Mouse (Mus musculus) CD4-positive, CD25-positive, alpha-beta regulatory T cell, adult 4 months (primary cell): Measurements from ENCODE around the gene Lgi4. TPM values are rescaled to one million over a fixed set of nuclear protein-coding genes. Genes with fewer than 3 reads are reported as not detected.

ENCODE experiments used
- ATAC-seq: one replicate; pipeline ENCODE4 v1.8.0; 2017
- polyA plus RNA-seq, 2 experiments: library from polyadenylated mRNA; unstranded; fragments of 100-300 nt; shearing (Covaris generic); gene quantifications; one replicate each; pipeline ENCODE4 v1.2.1; 2017

Lgi4 gene
- polyA plus RNA-seq = not detected

DNA sequence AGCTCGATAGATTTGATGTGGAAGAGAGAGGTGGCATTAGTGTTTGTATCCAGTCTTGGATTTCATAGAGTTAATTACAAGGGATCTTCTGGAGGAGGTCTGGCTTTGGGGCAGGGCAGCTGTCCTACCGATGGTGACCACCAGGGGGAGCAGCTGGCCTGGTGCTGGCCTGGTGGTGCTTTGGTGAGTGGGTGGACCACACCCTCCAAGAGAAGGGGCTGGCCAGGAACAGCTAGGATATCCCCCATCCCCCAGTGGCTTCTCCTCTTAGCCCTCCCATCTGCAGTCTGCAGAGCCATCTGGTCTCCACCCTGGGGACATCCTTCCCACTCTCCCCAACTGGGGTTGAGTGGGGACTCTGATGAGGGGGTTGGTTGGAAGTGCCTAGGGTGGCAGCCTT lies at the start of gene Lgi4:
Lgi4 (plus strand) TSS at position 235 of the 400 bp plus-strand sequence.
- peak; percentile 79 for ATAC-seq

DNA sequence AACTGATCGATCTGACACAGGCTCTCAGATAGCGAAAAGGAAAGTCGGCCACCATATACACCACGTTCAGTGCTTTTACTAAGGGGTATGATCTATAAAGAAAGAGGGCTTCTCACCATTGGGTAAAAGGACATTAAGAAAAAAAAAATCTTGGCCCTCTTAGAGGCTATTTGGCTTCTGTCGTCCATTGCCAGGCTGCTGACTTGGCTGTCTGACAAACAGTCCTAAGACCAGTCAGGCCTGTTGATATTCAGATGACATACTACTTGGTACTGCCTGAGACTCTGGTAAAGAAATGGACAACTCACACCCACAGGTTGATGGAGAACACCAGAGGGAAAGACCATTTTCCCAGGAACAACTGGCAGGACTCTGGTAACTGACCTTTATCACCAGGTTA lies 46.2 kb upstream of the Lgi4 start:
- no peak for ATAC-seq

DNA sequence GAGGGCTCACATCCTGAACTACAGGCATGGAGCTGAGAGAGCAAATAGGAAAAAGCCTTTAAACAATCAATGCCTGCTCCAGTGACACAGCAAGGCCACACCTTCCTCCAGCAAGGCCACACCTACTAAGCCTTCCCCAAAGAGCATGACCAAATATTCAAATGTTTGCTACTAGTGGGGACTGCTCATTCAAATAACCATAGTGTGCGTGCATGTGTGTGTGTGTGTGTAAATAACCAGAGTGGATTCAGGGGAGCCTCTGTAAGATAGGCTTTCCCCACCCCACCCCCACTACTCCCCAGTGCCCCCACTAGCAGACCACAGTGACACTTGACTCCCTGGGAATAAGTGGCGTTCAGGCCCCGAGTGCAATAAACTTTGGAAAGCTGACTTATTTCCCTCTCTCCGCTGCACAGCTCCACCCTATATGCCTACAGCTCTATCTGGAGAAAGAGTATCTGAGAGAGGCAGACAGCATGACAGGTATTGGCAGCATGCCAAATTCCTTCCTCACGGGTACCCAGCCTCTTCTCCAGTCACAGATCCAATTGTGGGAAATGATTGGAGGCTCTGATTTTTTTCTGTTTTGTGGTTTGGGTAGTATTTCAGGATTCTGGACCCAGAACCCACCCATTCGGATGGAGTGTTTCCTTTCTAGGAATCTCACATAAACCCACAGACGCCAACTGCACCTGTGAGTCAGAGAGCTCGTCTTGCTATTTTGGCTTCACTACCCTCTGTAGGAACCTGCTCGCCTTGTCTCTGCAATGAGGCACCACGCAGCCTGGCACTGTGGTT lies 41.8 kb upstream of the Lgi4 start:
- no peak for ATAC-seq

GRCm38 (mm10) chr7:31028609-31029008 lies 30.5 kb upstream of the Lgi4 start:
- no peak for ATAC-seq

- no peak for ATAC-seq
Measured at GRCm38 (mm10) chr7:31030717-31031116, 28.4 kb upstream of the Lgi4 start.

DNA sequence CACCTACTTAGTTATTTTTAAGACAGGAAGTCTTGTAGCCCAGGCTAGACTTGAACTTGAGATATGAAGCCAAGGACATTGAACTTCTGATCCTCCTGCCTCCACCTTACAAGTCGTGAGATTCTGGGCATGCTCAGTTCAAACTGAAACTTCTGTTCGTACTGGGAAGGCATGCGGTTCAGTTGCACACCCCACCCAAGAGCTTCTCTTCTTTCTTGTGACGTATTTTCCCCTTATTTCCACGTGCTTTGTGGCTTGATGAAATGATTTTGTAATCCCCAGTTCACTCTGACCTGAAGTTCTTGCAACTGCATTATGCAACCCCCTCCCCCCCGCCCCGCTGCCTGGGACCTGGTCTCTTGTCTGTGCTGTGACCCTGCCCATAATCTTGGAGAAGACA lies 27.4 kb upstream of the Lgi4 start:
- peak; percentile 18 for ATAC-seq

DNA sequence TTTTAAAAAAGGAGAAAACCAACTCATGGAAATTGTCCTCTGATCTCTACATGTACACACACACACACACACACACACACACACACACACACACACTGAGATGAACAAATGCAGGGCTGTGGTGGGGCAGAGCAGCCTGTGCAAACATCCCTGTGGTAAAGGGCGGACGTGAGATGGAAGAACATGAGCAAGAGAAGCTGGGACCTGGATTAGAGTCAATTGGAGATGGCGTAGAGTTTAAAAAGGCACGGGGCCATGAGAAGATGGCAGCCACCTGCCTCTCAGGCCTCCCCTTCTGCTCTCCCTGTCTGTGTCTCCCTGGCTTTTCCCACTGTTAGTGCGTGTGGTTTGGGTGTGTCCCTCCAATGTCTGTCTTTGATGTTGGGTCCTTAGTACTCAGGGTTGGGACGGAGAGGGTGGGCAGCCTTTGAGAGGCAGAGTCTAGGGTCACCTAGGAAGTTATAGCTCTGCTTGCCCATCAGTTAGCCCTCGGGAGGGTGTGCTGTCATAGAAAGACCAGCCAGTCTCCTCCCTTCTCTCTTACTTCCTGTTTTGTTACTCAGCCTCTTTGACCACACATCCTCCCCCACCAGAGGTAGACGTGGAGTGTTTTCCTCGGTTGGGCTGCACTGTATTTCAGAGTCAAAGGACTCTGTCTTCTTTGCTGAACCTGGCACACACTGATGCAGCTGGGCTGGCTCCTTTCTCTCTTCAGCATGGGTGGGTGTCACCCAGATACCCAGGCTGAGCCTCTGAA lies 25.6 kb upstream of the Lgi4 start:
- peak; percentile 75 for ATAC-seq

DNA sequence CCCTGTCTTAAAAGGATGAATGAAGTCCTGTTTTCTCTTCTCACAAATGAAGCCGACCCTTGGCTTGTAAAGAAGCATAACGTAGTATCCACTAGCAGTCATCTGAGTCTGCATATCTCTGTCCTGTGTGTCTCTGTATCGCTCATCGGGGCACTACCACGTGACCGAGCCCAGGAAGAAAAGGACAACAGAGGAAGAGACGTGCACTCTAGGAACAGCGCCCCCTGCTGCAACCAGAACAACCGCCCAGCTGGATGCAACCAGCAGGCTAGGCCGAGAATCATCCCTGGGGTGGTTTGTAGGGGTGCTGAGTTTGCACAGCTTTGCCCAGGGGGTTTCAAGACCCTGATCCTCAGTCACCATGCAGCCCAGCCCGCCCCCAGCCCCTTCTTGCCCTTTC lies 24.4 kb upstream of the Lgi4 start:
- ATAC-seq = peak; percentile 40

DNA sequence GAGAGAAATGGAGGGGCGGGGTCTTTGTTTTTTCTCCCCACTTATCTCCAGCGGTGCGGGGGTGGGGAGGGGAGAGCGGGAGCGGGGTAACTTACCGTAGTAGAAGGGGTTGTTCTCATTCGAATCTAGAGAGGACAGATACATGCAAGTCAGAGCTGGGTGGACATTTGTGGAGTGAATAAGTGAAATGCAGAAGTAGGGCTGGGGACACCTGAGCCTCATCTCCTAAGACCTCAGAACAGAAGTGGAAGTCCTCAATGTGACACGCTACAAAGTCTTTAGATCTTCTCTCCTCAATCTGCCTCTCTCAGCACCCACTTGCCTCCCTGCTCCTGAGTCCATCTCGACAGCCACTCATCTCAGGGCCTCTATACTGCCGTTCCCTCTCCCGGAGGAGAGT lies 23.9 kb upstream of the Lgi4 start:
- ATAC-seq = no peak

GRCm38 (mm10) chr7:31036917-31037316 lies 22.2 kb upstream of the Lgi4 start:
- peak; percentile 5 for ATAC-seq

GRCm38 (mm10) chr7:31037675-31038074 lies 21.5 kb upstream of the Lgi4 start:
- ATAC-seq = peak; percentile 37

DNA sequence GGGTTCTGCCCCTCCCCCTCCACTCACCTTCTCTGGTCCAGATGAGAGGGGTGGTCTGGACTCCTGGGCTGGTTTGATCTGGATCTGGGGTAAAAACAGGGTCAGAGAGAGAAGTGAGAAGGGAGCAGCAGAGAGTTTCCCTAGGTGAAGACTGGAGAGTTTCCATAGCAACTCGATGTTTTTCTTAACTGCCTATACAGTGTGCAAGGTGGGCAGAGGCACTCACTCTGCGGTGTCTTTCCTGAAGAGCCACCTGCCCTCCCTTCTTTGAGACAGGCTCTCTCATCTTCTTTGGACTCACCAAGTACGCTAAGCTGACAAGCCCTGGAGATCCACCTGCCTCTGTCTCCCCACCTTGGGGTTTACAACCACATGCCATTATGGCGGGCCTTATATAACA lies 20.1 kb upstream of the Lgi4 start:
- no peak for ATAC-seq

DNA sequence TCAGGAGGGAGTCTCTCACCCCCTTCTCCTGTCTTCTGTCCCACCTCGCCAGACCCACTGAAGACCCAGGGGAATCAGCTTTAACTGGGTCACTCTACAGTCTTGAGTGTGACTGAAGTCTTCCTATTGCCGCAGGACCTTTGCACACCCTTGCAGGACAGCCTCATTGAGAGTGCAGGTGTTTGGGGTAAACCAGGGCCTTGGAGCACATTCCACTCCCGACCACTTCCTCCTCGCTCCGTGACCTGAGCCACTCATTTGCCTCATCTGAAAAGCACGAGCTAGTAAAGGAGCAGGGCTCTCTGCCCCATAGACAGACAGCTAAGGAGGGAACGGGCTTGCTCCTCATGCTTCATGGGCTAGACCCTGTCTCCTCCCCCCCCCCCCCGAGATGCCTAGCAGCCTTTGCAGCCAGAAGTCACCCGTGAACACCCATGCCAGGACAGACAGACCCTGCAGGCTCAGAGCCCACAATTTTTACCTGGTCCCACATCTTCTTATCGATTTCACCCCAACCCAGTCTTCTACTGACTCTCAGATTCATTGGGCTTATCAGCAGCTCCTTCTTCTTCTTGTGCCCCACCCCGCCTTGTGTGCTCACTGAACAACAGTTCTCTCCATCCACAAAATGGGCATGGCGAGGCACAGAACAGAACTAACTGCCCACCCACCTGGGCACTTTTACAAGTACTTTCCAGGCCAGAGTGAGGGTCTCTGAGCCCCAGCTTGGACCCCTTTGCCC lies 18.7 kb upstream of the Lgi4 start:
- ATAC-seq = no peak

GRCm38 (mm10) chr7:31041023-31041407 lies 18.1 kb upstream of the Lgi4 start:
- ATAC-seq = peak; percentile 4

DNA sequence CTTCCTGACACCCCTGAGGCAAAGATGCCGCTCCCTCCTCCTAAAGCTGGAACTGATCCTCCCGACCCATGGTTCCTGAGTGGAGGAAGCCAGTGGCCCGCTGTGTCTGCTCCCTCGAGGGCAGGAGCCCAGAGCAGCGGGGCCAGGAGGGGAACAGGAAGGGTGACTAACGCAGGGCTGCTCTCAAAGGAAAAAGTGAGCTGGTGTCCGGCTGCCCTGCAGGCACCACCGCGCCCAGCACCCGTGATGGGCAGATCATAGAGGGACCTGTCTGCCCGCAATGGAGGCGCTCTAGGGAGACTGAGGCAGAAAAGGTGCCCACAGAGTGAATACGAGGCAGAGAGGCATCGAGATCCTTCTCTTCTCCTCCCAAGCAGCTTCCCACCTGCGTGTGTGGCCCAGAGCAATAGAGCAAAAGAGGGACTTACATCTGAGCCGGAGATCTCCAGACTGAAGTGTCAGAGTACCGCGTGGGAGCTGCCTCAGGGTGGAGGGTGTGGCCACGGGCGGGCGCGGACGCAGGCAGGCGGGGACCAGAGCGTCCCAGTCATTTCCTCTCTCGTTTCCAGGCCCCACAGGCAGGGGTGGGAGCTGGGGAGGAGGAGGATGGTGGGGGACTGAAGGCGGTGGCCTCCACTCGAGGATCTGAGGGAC lies 17.4 kb upstream of the Lgi4 start:
- peak; percentile 83 for ATAC-seq

DNA sequence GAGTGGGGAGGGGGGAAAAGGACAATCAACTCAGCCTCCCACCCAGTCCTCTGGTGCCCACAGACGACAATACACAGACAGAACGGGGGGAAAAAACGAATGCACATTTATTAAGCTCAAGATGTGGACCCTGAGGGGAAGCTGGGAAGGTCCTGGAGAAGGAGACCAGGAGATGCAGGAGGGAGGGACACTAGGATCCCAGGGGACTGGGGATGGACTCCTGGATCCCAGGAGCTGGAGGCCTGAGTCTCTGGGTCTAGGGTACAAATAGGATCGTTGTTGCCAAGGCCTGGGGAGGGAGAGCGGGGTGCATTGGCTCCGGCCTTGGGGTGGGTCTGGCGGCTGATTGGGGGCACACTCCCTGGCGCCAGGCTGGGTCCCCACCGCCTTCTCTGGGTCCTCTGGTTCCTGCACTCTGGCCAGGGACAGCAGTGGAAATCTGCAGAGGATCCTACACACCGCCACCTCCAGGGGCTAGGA lies 16.7 kb upstream of the Lgi4 start, which contains the start of gene Fxyd5:
Fxyd5 (minus strand) TSS at position 51 of the 480 bp plus-strand sequence.
- no peak for ATAC-seq

GRCm38 (mm10) chr7:31049135-31049845 lies 9.9 kb upstream of the Lgi4 start:
- no peak for ATAC-seq

DNA sequence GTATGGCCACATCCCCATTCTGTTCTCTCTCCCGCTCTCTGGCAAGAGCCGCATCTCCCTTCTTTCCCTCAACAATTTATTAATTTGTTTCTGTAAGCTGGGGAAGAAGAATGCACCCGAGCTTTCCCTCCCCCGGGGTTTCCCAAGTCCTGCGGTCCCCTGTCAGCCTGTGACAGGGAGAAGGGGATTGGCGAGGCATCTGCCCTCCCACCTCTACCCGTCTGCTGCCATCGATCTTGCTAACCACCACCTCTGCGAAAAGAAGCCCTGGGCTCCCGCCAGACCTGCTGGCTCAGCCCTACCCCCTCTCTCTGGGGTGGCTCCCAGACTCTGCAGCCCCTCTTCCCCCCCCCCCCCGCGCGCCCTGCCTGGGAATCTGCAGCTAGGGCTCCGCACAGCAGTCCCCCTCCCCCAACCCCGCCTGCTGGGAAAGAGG lies 9.3 kb upstream of the Lgi4 start:
- no peak for ATAC-seq

DNA sequence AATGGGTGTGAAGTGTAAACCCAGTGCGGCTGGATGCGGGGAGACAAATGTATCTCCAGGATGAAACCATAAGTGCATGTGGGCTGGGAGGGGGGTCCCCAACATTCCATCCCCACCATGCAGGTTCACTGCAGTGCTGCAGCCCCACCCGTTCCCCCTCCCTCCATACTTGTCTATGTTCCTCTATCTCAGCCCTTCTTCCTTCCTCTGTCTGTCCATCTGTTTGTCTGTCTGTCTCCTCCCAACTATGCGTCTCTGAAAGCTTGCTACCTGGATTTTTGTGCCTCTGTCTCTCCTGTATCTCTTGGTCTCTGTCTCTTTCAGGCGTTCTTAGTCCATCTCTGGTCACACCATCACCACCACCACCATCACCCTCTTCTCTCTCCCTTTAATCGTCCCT lies 8.7 kb upstream of the Lgi4 start:
- ATAC-seq = no peak

- ATAC-seq = peak; percentile 21
Measured at GRCm38 (mm10) chr7:31050921-31051320, 8.2 kb upstream of the Lgi4 start.

DNA sequence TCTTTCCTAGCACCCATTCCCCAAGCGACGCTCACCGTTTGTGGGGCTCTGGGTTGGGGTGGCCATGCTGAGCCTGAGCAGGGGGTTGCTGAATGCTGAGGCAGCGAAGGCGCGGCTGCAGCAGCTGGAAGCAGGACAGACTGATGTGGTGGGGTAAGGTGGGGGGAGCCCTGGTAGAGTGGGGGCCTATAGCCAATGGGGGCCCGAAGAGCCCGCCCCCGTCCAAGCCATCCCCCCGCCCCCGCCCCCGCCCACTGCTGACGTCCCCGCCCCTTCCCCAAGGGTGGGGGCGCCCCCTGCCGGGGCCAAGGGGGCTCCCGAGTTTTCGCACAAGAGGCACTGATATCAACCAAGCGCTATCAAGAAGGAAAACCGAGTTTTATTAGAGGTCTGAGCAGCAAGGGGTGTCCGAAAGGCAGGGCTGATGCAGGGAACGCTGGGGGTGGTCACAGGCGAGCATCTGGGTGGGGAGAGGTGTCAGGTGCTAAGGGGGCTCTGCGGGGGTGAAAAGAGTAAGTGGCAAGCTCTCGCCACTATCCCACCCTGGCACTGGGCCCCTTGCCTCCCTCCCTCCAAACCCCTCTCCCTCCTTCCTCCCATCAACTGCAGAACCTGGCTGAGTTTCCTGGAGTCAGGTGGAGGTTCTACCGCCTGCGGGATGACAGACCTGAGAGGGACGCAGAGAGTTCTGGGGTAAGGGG lies 7.7 kb upstream of the Lgi4 start, which contains the start of gene Fxyd7:
Fxyd7 (minus strand) TSS at position 147 of the 701 bp plus-strand sequence.
- no peak for ATAC-seq
